Mouse (Mus musculus) brain, embryonic 14.5 days (tissue): ENCODE measurements around the gene Aldoart1.

ENCODE experiments used
- CTCF ChIP-seq: fragments of 200-500 bp; IDR thresholded peaks from 2 replicates; pipeline ENCODE4 v1.5.1; 2012; ENCODE audit warnings: inconsistent platforms, mild to moderate bottlenecking, moderate library complexity, borderline replicate concordance; ENCODE audit not compliant: insufficient read depth, insufficient read length; ENCODE audit errors: extremely low read depth
- POLR2A ChIP-seq: fragments of 200-500 bp; IDR thresholded peaks from 2 replicates; pipeline ENCODE4 v1.6.1; 2012; ENCODE audit warnings: mild to moderate bottlenecking, inconsistent platforms, borderline replicate concordance; ENCODE audit not compliant: poor library complexity, insufficient read depth, insufficient read length, severe bottlenecking; ENCODE audit errors: extremely low read depth

DNA sequence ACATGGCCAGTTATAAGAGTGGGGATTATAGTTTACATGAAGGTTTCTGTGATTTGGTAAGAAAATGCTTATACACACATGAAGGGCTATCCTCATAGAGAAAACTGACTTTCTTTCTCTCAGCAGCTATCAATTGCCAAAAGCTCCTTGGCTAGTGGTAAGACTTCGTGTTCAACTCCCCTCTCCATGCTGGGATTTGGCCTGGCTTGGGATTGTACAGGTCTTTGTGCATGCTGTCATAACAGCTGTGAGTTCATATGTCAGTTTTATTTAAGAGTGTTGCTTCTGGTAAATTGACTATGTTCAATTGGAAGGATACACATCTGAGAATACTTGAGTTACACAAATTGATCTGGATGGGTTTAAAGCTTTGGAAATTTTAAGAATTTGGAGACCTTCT lies 49.1 kb upstream of the Aldoart1 start:
- TF ChIP-seq POLR2A (no peak), CTCF (no peak)
